Mouse (Mus musculus) large intestine, adult 2 months (tissue): ENCODE results near the gene Ccpg1os. TPM values are rescaled to one million over a fixed set of nuclear protein-coding genes. Genes with fewer than 3 reads are reported as not detected.
A peak's percentile ranks its signal among the peaks of the same experiment; 100 is the strongest.

Source experiments
- DNase-seq: peaks from one replicate; pipeline ENCODE4 v3.0.0-alpha.2; 2012; ENCODE audit warnings: low read depth, low spot score
- WGBS: fragments of 180-500 bp; shearing (Covaris S2); methylation state at CpG from one replicate; pipeline ENCODE4 v1.1.7; 2018; 5-methylcytosine and 5-hydroxymethylcytosine counted together
- polyA plus RNA-seq: library from polyadenylated mRNA; depleted of rRNA; stranded (reverse); fragments of >200 nt; gene quantifications from 2 replicates; pipeline ENCODE4 v1.2.3, GENCODE M21; 2012

Ccpg1os gene
- polyA plus RNA-seq, 1 experiment, result 7.2 TPM

DNA sequence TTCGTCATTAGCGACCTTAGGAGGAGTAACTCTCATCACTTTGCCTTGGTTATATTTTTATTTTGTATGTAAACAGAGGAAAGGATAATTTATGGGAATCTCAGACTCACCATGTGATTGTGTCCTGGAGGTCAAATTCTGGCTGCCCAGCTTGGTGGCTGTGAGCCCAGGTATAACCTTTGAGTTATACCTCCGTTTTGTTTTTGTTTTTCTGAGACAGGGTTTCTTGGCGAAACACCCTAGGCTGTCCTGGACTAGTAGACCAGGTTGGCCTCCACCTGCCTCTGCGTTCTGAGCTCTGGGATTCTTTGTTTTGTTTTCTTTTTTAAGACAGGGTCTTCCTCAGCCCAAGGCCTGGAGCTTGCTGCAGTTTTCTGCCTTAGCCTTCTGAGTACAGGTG lies 3.5 kb upstream of the Ccpg1os start:
- WGBS, result 88% methylated on average over 5 of the region's 5 CpGs
- no peak for DNase-seq

DNA sequence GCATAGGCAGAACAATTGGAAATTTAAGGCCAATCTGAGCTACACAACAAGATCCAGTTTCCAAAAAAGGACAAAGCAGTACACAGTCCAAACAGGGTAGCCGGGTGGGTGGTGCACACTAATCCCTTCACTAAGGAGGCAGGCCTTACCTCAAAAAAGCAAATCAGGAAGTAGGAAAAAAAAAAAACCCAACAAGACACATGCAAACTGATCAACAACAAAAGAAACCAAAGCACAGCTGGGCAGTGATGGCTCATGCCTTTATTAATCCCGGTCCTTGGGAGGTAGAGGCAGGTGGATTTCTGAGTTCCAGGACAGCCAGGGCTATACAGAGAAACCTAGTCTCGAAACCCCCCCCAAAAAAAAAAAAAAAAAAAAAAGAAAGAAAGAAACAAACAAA lies 2.5 kb upstream of the Ccpg1os start:
- 60% methylated on average over 3 of the region's 3 CpGs for WGBS
- DNase-seq, result no peak

DNA sequence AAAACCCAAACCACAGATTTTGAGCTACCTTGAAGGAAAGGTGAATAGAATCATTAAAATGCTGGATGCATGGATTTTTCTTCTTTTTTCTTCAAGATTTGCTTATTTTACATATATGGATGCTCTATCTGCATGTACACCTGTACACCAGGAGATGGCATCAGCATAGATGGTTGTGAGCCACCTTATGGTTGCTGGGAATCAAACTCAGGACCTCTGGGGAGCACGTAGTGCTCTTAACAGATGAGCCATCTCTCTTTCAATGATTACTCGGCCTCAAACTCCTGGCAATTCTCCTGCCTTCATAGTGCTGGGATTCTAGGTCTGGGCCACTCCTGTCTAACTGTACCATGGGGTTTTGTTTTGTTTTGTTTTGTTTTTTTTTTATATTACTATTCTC lies 2.1 kb downstream of the Ccpg1os start:
- WGBS, result 66% methylated on average over 2 of the region's 2 CpGs
- DNase-seq, result no peak

DNA sequence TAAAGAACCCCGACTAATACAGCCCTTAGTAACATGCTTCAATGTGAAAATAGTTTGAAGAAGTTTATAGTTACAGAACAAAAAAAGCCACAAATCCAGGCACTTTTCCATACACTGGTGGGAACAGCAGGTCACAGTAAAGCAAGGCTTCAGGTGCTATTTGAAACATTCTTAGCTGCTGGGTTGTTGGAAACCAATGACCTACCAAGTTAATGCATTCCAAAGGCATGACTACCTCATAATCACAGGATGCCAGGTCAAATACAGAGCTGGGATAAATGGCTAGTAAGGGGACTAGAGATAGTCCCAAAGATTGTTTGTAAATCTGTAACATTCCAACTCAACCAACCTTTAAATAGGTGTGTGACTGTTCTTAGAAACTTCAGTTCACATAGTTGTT lies 9.9 kb downstream of the Ccpg1os start:
- 90% methylated on average over 1 of the region's 1 CpGs for WGBS
- no peak for DNase-seq

DNA sequence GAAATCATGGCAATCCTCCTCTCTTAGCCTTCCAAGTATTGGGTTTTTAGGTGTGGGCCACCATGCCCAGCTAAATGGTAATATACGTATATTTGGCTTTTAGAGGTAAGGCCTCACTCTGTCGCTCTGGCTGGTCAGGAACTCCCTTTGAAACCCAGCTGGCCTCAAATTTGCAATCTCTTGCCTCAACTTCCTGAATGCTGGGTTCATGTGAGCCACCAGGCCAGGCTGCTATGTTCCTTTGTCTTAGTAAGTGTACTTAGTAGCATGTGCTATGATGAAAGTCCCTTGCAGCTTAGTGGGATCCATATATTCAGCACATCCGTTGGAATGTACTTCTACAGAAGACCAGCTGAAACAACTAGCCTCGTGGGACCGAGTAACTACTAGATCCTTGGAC lies 10.4 kb downstream of the Ccpg1os start:
- DNase-seq, result no peak
- WGBS, result 94% methylated on average over 5 of the region's 5 CpGs

DNA sequence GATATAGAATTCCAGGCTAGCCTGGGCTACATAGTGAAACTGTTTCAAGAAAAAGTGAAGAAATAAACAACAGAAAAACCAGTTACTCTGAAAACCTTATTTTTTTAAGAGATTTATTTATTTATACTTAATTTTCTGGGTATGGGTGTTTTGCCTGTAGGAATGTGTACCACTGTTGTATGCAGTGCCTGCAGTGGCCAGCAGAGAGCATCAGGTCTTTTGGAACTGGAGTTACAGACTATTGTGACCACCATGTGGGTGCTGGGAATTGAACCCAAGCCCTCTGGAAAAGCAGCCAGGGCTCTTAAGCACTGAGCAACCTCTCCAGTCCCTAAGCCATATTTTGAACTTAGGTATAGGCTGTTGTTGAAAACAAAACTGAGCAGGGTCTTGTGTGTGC lies 12.2 kb downstream of the Ccpg1os start:
- no peak for DNase-seq

DNA sequence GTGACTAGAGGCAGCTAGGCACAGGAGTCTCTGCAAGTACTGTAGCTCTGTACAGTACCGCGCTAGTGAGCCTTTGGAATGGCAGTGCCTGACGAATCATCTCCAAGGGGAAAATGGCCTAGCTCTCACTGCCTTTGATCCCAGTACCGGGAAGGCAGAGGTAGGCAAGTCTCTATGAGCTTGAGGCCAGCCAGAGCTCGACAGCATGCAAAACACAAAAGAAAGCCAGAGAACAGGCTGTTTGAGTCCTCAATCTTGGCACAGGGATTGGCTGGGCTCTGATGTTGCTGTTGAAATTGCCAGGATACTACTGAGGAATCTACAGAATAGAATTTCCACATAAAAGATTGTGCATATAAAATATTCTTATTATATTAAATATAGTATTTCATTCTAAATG lies 12.7 kb downstream of the Ccpg1os start:
- DNase-seq, result no peak
- 84% methylated on average over 5 of the region's 5 CpGs for WGBS

DNA sequence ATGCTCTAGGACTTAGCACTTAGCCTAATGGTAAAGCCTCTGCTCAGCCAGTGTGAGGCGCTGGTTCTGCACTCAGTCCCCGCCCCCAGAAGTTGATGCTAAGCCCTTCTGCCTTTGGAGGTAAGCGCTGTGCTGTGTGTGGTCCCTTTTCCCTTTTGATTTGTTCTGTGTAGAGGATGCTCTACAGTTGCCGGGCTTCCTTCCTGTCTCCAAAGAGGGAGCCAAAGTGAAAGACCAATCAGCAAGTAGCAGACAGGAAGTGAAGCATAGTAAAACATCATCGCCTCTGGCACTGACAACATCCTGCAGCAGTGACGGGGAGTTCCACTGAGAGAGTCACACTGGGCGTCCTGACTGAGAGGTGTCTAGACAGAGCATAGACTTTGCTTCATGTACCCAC lies 15.3 kb downstream of the Ccpg1os start:
- no peak for DNase-seq
- WGBS, result 69% methylated on average over 7 of the region's 7 CpGs

DNA sequence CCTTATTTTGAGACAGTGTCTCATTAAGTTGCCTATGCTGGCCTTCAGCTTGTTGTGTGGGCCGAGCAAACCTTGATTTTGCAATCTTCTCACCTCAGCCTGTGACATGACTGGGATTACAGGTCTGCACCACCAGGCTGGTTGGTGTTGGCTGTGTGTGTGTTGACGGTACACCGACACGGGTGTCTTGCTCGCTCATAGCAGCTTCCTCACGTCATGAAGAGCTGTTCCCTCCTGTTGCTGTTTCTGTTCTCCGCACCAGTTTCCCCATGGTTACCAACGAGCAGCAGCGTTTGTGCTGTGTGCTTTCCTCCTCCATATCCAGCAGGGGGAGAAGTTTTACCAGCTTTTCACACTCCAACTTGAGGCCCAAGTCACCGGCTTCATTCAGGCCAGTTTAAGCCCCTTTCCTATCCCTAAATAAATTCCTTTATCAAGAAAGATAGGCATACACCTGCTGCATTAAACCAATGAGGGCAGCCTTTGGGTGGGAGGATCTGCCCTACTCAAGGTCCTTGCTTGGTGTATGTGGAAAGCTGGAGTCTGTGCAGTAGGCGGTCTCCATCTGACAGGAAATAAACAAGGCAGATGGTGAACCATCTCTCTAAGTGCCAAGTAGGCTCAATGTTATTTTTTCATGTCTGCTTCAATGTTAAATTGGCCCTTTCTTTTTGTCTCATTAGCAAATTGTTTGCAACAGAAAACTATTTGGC lies 16.7 kb downstream of the Ccpg1os start:
- no peak for DNase-seq
- 23% methylated on average over 11 of the region's 11 CpGs for WGBS

DNA sequence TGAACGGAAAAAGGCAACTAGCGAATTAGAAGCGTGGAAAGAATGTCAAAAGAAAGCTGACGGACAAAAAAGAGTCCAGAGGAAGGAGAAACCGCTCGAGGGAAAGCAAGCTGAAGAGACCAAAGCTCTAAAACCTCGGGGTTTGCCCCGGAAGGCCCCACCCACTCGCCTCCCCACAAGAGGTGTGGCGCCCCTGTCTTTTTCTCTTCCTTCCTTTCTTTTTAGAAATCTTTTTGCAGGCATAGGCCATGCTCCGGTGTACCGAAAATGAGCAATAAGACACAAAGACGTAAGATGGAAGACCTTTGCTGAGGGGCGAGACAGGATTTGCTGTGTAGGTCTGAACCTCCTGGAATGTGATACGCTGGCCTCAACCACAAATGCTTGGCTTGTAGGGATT lies 23.2 kb downstream of the Ccpg1os start:
- WGBS, result 70% methylated on average over 15 of the region's 15 CpGs
- no peak for DNase-seq

DNA sequence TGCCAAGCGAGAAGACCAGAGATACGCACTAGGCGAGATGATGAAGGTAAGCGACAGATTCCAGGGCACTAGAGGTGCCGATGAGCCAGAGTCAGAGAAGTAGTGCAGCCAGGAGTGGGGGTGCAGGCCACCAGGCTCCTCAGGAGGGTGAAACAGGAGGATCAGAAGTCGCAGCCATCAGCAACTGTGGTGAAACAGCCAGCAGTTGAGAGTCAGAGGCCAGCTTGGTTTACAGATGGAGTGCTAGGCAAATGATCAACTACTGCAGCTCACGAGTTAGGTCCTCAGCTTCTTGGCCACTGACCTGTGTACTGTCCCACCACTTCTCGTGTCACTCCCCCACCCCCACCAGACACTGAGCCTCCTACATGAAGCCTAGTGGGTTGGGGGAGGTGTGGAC lies 23.8 kb downstream of the Ccpg1os start:
- DNase-seq, result no peak
- 67% methylated on average over 8 of the region's 8 CpGs for WGBS

DNA sequence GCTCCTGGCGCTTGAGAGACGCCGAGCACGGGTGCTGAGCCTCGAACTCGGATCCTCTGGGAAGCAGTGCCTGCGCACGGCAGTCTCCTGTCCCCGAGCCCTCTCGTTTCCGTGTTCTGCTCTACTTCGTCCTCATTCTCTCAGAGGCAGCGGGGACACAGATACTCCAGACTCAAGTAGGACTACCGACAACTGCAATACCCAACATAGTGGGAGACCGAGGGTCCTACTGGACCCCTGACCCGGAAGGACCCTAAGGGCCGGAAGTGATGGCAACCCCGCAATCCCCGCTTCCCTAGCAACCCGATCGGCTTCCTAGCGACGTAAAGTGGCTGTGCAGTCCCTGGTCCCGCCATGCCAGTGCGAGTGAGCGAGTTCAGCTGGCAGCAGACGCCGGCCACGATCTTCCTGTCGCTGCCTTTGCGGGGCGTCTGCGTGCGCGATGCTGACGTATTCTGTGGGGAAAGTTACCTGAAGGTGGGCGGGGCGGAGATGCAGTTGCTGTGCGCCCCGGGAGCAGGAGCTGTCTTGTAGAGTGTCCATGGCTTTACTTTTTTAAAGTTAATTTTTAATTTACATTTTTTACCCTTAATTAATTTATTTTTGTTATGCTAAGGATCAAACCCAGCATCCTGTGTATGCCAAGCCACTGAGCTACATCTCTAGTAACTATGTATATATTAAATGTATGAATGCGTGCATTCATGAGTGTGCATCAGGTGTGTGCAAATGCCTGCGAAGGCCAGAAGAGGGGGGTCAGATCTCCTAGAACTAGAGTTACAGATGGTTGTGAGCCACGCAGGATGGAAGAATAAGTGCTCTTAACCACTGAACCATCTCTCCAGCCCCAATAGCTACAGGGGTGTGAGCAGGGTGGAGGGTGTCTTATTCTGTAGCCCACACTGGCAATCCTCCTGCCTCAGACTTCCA lies 26.4 kb downstream of the Ccpg1os start, which contains the start of the genes Dyx1c1 and Gm44503:
Gene Dyx1c1 (plus strand): TSS at position 265 of the 930 bp plus-strand sequence.
Gene Gm44503 (plus strand): TSS at position 332 of the 930 bp plus-strand sequence.
- 2% methylated on average over 43 of the region's 43 CpGs for WGBS
- DNase-seq, result peak; percentile 31

DNA sequence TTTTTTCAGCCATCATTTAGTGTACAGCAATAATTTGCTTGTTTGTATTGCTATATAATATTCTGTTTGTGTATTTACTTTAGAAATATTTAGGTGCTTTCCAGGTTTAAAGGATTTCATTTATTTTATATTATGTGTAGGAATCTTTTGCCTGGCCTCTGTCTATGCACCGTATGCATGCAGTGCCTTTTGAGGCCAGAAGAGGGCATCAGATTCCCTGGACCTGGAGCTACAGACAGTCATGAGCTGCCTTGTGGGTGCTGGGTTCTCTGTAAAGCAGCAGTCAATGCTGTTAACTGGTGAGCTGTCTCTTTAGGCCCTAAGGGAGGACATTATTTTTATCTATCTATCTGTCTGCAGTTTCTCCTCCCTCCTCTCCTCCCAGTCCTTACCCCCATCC lies 29.6 kb downstream of the Ccpg1os start:
- 30% methylated on average over 1 of the region's 1 CpGs for WGBS
- no peak for DNase-seq

DNA sequence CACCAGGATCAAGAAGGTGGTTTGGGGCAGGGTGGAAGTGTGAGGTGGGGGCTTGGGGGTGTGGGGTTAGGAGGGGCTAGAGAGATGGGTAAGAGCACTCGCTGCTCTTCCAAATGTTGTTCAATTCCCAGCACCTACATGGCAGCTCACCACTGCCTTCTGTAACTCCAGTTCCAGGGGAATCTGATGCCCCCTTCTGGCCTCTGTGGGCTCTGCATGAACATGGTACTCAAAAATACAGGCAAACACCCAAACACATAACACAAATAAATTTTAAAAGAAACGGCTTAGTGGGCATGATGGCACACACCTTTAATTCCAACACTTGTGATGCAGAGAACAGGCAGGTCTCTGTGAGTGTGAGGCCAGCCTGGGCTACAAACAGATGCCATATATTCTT lies 30.4 kb downstream of the Ccpg1os start:
- no peak for DNase-seq
- WGBS, result 44% methylated on average over 2 of the region's 2 CpGs

DNA sequence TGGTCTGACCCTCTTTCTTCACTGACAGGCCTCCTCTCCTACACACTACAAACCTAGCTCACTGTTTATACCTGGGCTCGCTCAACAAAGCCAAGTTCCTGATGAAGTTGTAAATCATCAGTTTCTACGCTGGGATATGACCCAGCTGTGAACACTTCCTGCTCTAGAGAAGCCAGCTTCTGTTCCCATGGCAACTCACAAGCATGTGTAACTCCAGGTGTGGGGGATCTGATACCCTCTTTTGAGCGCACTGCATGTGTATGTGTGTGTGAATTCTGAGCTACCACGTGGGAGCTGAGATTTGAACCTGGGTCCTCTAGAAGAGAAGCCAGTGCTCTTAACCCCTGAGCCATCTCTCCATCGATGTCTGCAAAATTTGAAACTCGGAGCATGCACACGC lies 35.6 kb downstream of the Ccpg1os start:
- 55% methylated on average over 7 of the region's 7 CpGs for WGBS

DNA sequence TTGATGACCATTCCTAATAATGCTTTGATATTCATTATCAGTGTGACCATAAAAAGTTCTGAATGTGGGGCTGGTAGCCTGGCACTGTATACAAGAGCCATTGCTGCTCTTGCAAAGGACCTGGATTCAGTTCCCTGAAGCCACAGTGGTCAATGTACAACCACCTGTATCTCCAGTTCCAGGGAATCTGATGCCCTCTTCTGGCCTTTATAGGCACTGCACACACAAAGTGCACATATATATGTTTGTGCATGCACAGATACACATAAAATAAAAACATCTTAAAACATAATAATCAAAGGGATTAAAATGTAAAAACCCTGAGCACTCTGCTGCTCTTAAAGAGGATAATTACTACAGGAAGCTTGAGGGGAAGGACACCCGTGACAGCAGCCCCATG lies 38.2 kb downstream of the Ccpg1os start:
- 96% methylated on average over 1 of the region's 1 CpGs for WGBS
- no peak for DNase-seq

More for the DNA sequence above, 35.6 kb downstream of the Ccpg1os start:
- DNase-seq, result no peak

DNA sequence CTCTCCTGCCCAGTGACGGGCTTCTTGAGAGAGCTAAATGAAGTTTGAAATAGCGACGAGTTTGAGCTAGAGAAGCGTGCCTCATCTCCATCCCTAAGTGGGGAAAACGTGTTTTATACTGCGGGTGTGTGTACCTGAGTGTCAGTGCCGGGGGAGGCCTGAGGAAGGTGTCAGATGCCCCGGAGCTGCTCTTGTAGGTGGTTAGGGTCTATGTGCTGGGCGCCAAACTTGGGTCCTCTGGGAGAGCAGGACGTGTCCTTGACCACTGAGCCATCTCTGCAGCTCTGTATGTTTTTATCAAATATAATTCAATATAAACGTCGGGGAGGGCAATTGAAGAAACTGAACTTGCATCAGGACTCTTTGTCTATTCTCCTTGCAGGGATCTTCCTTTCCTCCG lies 40.9 kb downstream of the Ccpg1os start:
- 91% methylated on average over 13 of the region's 13 CpGs for WGBS
- no peak for DNase-seq

DNA sequence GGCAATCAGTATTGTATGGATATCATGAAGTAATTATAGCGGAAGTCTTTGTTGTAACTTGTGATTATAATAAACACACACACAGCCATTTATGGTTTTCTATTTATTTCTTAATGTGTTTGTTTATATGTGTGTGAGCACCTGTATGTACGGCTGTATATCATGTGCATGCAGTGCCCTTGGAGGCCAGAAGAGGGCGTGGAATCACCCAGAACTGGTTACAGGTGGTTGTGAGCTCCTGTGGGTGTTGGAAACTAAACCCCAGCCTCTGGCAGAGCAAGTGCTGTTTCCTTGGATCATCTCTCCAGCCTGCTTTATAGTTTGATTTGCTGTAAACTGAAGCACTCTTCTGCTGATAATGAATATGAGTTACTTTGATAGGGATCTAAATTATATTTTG lies 41.8 kb downstream of the Ccpg1os start:
- WGBS, result 60% methylated on average over 3 of the region's 3 CpGs
- no peak for DNase-seq

DNA sequence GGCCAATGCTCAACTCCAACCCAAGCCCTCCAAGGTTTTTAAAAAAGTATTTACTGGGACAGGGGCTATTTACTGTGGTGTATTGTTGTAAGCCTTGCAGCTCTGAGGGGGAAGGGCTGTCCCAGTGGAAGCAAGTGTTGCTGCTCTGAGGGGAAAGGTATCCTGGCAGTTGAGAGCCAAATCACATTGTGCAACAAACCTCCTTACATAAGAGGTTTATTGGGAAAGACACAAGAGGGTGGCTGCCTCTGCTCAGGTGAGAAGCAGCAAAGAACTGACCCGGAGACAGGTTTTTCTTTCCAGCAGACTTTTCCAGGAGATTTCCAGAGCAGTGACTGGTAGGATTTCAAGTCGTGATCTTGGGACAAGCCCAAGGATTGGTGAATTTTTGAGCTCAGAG lies 48.9 kb downstream of the Ccpg1os start:
- no peak for DNase-seq
- WGBS, result 71% methylated on average over 2 of the region's 2 CpGs

DNA sequence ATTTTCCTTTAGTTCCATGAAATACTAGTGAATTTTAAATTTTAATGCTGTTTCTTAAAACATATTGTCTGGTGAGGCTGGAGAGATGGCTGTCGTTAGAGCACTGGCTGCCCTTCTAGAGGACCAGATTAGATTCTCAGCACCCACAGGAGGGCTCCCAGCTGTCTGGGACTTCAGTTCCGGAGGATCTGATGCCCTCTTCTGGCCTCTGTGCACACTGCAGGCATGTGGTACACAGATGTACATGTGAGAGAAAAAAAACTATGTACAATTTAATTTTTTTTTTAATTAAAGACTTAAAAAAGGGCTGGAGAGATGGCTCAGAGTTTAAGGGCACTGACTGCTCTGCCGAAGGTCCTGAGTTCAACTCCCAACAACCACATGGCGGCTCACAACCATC lies 49.9 kb downstream of the Ccpg1os start:
- WGBS, result 93% methylated on average over 4 of the region's 4 CpGs
- DNase-seq, result no peak
